Mouse (Mus musculus) C2C12 (cell line): ENCODE data around the gene Sox13.

Experiments
- CTCF ChIP-seq: IDR thresholded peaks from one replicate; pipeline ENCODE4 v1.5.1; 2011; ENCODE audit not compliant: control insufficient read depth, insufficient read depth, insufficient read length
- MAX ChIP-seq: IDR thresholded peaks from one replicate; pipeline ENCODE4 v1.6.1; 2011; ENCODE audit warnings: mild to moderate bottlenecking, control low read depth
- USF1 ChIP-seq: IDR thresholded peaks from one replicate; pipeline ENCODE4 v1.6.1; 2011; ENCODE audit warnings: low read depth, mild to moderate bottlenecking, control low read depth, moderate library complexity

DNA sequence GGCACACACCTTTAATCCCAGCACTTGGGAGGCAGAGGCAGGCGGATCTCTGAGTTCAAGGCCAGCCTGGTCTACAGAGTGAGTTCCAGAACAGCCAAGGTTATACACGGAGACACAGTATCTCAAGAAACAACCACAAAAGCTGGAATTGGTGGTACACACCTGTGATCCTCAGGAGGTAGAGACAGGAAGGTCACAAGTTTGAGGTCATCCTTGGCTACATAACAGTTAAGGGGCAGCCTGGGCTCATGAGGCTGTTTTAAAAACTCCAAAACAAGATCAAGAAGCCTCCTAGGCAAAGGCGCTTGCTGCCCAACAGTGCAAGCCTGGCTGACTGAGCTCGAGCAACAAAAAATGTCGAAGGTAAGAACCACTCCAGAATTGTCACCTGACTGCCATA lies 27.5 kb downstream of the Sox13 start:
- no peak for TF ChIP-seq MAX
- TF ChIP-seq CTCF = no peak
- no peak for TF ChIP-seq USF1
